Mouse (Mus musculus): Measurements from ENCODE around the gene Gimap8.

DNA sequence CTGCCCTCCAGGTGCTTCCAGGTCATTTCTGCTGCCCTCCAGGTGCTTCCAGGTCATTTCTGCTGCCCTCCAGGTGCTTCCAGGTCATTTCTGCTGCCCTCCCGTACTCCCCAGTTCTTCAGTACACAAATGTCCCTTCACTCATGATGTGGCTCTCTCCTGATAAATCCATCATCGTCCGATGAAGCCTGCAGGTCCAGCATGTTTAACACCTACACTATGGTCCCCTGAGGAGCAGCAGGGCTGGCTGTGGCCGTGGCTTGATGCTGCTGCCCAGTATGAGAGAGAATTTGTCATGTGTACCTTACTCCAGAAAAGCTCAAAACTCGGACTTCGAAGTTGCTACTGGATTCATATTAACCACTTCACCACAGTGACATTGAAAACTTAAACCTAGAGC lies 5.6 kb upstream of the Gimap8 start:
- TF ChIP-seq CTCF (conservative IDR thresholded peaks at IDR 0.05; ENCODE audit: low read length) (no peak), NANOG (IDR thresholded peaks at IDR 0.05; ENCODE audit: borderline replicate concordance, low read length) (no peak), POU5F1 (IDR thresholded peaks at IDR 0.05; ENCODE audit: borderline replicate concordance, low read length) (no peak)
